In genomic region chr11:117516422-117516796, GRCm38 (mm10) we compare ENCODE assay signal across 25 mouse cellular contexts. TPM values are rescaled to one million over a fixed set of nuclear protein-coding genes. Genes with fewer than 3 reads are reported as not detected.
DNase-seq lines count a peak whose midpoint lies in the region; ATAC-seq and TF ChIP-seq lines count a peak whose summit lies in the region.
"Had no signal": no experiment of that assay in that cellular context is flagged by ENCODE, and none has a peak within 500 bp of the region (broad histone marks: within the 10 kb centered on the region; RNA-seq: fewer than 3 reads in every experiment).

No protein-coding gene starts in this region.

- H3K9ac ChIP-seq in forebrain, embryonic 15.5 days (replicated peaks): no peak overlapping the region
- H3K9ac ChIP-seq in forebrain, embryonic 12.5 days: no peak overlapping the region
- no peak overlapping the region for H3K9ac ChIP-seq in hindbrain, embryonic 12.5 days
- H3K9ac ChIP-seq in hindbrain, embryonic 13.5 days: no peak overlapping the region
- no peak overlapping the region for H3K9ac ChIP-seq in hindbrain, postnatal 0 days (replicated peaks; ENCODE audit: low read length)
- H3K9ac ChIP-seq: embryonic facial prominence, embryonic 15.5 days; intestine, embryonic 15.5 days had no signal

- peaks cover 10% of the 10 kb centered on the region; the same call in 1 of the 2 replicates for H3K4me1 ChIP-seq in forebrain, embryonic 15.5 days
- H3K4me1 ChIP-seq in forebrain, embryonic 12.5 days: no peaks in the 10 kb centered on the region
- H3K4me1 ChIP-seq in hindbrain, embryonic 12.5 days: peaks cover 4% of the 10 kb centered on the region; the same call in 1 of the 2 replicates
- H3K4me1 ChIP-seq in hindbrain, embryonic 13.5 days (replicated peaks): peaks cover 9% of the 10 kb centered on the region; the same call in 1 of the 2 replicates
- H3K4me1 ChIP-seq in hindbrain, postnatal 0 days (ENCODE audit: insufficient read depth, low read length): 0 out of 2 replicates have a peak, but pooled peaks cover 9% of the 10 kb centered on the region
- H3K4me1 ChIP-seq: intestine, embryonic 15.5 days had no signal

- H3K4me3 ChIP-seq in forebrain, embryonic 15.5 days: no peak overlapping the region
- H3K4me3 ChIP-seq in forebrain, embryonic 12.5 days (replicated peaks): no peak overlapping the region
- H3K4me3 ChIP-seq in hindbrain, embryonic 12.5 days: no peak overlapping the region
- no peak overlapping the region for H3K4me3 ChIP-seq in hindbrain, embryonic 13.5 days
- no peak overlapping the region for H3K4me3 ChIP-seq in hindbrain, postnatal 0 days (ENCODE audit: low read length)
- H3K4me3 ChIP-seq: embryonic facial prominence, embryonic 15.5 days; gastrocnemius, adult 2 months; intestine, embryonic 15.5 days had no signal

- no peak for TF ChIP-seq CTCF in hindbrain, postnatal 0 days (IDR thresholded peaks at IDR 0.05; ENCODE audit: low read depth)

- H3K36me3 ChIP-seq in forebrain, embryonic 15.5 days: no peaks in the 10 kb centered on the region
- H3K36me3 ChIP-seq in forebrain, embryonic 12.5 days (replicated peaks): no peaks in the 10 kb centered on the region
- H3K36me3 ChIP-seq in hindbrain, embryonic 12.5 days: no peaks in the 10 kb centered on the region
- H3K36me3 ChIP-seq in hindbrain, embryonic 13.5 days: no peaks in the 10 kb centered on the region
- no peaks in the 10 kb centered on the region for H3K36me3 ChIP-seq in hindbrain, postnatal 0 days (ENCODE audit: insufficient read depth, low read length)
- H3K36me3 ChIP-seq: embryonic facial prominence, embryonic 15.5 days; intestine, embryonic 15.5 days had no signal

- no peaks in the 10 kb centered on the region for H3K27me3 ChIP-seq in forebrain, embryonic 15.5 days
- H3K27me3 ChIP-seq in forebrain, embryonic 12.5 days: 0 out of 2 replicates have a peak, but pooled peaks cover 7% of the 10 kb centered on the region
- no peaks in the 10 kb centered on the region for H3K27me3 ChIP-seq in hindbrain, embryonic 12.5 days
- 0 out of 2 replicates have a peak, but pooled peaks cover 7% of the 10 kb centered on the region for H3K27me3 ChIP-seq in hindbrain, embryonic 13.5 days
- H3K27me3 ChIP-seq in hindbrain, postnatal 0 days (ENCODE audit: insufficient read depth, low read length): no peaks in the 10 kb centered on the region
- H3K27me3 ChIP-seq: embryonic facial prominence, embryonic 15.5 days; intestine, embryonic 15.5 days had no signal

- DNase-seq in cerebellum, postnatal 10 days: peak; percentile 56 to 59
- DNase-seq in cerebellum, adult 9-10 months: no peak
- no peak for DNase-seq in hindbrain, postnatal 0 days (ENCODE audit: low spot score)
- DNase-seq in embryo, embryonic 11 days: no peak
- DNase-seq: adrenal gland, adult 8-10 months; adrenal gland, postnatal 25 days; gastrocnemius, postnatal 14 days; kidney, adult 11 months; kidney, adult 8-10 months had no signal

- no peak overlapping the region for H3K4me2 ChIP-seq in forebrain, embryonic 15.5 days (replicated peaks)
- H3K4me2 ChIP-seq in forebrain, embryonic 12.5 days: no peak overlapping the region
- H3K4me2 ChIP-seq in hindbrain, embryonic 12.5 days (replicated peaks): no peak overlapping the region
- H3K4me2 ChIP-seq in hindbrain, embryonic 13.5 days: no peak overlapping the region
- H3K4me2 ChIP-seq in hindbrain, postnatal 0 days (ENCODE audit: low read depth, low read length): no peak overlapping the region
- H3K4me2 ChIP-seq: embryonic facial prominence, embryonic 15.5 days; heart, embryonic 11.5 days; intestine, embryonic 15.5 days had no signal

- no peak for ATAC-seq in forebrain, embryonic 15.5 days (replicated peaks)
- no peak for ATAC-seq in forebrain, embryonic 12.5 days (ENCODE audit: low FRiP score)
- ATAC-seq in hindbrain, embryonic 12.5 days (ENCODE audit: low FRiP score): no peak
- no peak for ATAC-seq in hindbrain, embryonic 13.5 days (ENCODE audit: low FRiP score)
- ATAC-seq in hindbrain, postnatal 0 days: peak; percentile 25; the same call in 1 of the 2 replicates
- ATAC-seq: activated CD4-positive, CD25-positive, alpha-beta regulatory T cell, adult 4 months; intestine, embryonic 15.5 days had no signal

- 79% methylated on average over 3 of the region's 3 CpGs for WGBS in forebrain, embryonic 15.5 days
- 86% methylated on average over 3 of the region's 3 CpGs for WGBS in forebrain, embryonic 12.5 days
- WGBS in hindbrain, embryonic 12.5 days: 88% methylated on average over 3 of the region's 3 CpGs
- WGBS in hindbrain, embryonic 13.5 days: 91% methylated on average over 3 of the region's 3 CpGs
- 62% methylated on average over 3 of the region's 3 CpGs for WGBS in hindbrain, postnatal 0 days

- H3K9me3 ChIP-seq in forebrain, embryonic 15.5 days: no peaks in the 10 kb centered on the region
- H3K9me3 ChIP-seq in forebrain, embryonic 12.5 days: no peaks in the 10 kb centered on the region
- no peaks in the 10 kb centered on the region; the same call in 1 of the 2 replicates for H3K9me3 ChIP-seq in hindbrain, embryonic 12.5 days (replicated peaks)
- H3K9me3 ChIP-seq in hindbrain, embryonic 13.5 days: 0 out of 2 replicates have a peak, but pooled peaks cover 4% of the 10 kb centered on the region
- H3K9me3 ChIP-seq in hindbrain, postnatal 0 days (ENCODE audit: low read length): no peaks in the 10 kb centered on the region
- H3K9me3 ChIP-seq: embryonic facial prominence, embryonic 15.5 days; intestine, embryonic 15.5 days had no signal

- H3K27ac ChIP-seq in forebrain, embryonic 15.5 days (replicated peaks): 0 out of 2 replicates have a peak overlapping the region, but pooled peaks have one; percentile 6
- no peak overlapping the region for H3K27ac ChIP-seq in forebrain, embryonic 12.5 days
- H3K27ac ChIP-seq in hindbrain, embryonic 12.5 days: 0 out of 2 replicates have a peak overlapping the region, but pooled peaks have one; percentile 19
- no peak overlapping the region; the same call in 1 of the 2 replicates for H3K27ac ChIP-seq in hindbrain, embryonic 13.5 days
- H3K27ac ChIP-seq in hindbrain, postnatal 0 days: no peak overlapping the region
- H3K27ac ChIP-seq: embryonic facial prominence, embryonic 15.5 days; intestine, embryonic 15.5 days had no signal

RNA-seq across cellular contexts. Expression of gene Gm11733, which starts 32.2 kb away (rescaled TPM):
- polyA plus RNA-seq in forebrain, embryonic 15.5 days (2015; fragmentation: Nextera tagmentation; extraction: Ambion mirVana): 0.28 TPM in 1 of 2 replicates, not detected in the other
- 0.20 TPM in 1 of 2 replicates, not detected in the other for polyA plus RNA-seq in forebrain, embryonic 12.5 days (2016; fragmentation: Nextera tagmentation; extraction: Ambion mirVana)
- not detected in 2 replicates for polyA plus RNA-seq in hindbrain, embryonic 12.5 days (2016; fragmentation: Nextera tagmentation; extraction: Ambion mirVana)
- polyA plus RNA-seq in hindbrain, embryonic 13.5 days (2015; fragmentation: Nextera tagmentation; extraction: Ambion mirVana): not detected in 2 replicates
- total RNA-seq in hindbrain, postnatal 0 days (2014; rRNA removed): 0.10 TPM in 1 of 2 replicates, not detected in the other
- 0.13 TPM in 1 of 2 replicates, not detected in the other for polyA plus RNA-seq in hindbrain, postnatal 0 days (2015; fragmentation: Nextera tagmentation; extraction: Ambion mirVana)
- total RNA-seq: adrenal gland, adult 8-10 months; adrenal gland, postnatal 25 days; common myeloid progenitor, adult 5-6 weeks; ES-E14; gastrocnemius, adult 2 months; gastrocnemius, postnatal 14 days; gastrocnemius, postnatal 4 days; heart, postnatal 25 days; hematopoietic stem cell, adult 5-6 weeks had no signal
- polyA plus RNA-seq: embryonic facial prominence, embryonic 15.5 days; forebrain, embryonic 16.5 days; heart, postnatal 0 days; intestine, embryonic 15.5 days had no signal

Comparison
In these comparisons a context has a peak if more than half of its experiments do, and no peak if none do; other contexts are left out.
1. DNase-seq: peak in cerebellum, postnatal 10 days (2 of 2); none in cerebellum, adult 9-10 months (single experiment), hindbrain, postnatal 0 days (single experiment) and embryo, embryonic 11 days (single experiment).
2. H3K27ac ChIP-seq: peak in forebrain, embryonic 15.5 days (single experiment) and hindbrain, embryonic 12.5 days (single experiment); none in forebrain, embryonic 12.5 days (single experiment), hindbrain, embryonic 13.5 days (single experiment) and hindbrain, postnatal 0 days (single experiment).